Mouse (Mus musculus): ENCODE results near the gene Tcf3. TPM values are rescaled to one million over a fixed set of nuclear protein-coding genes. Genes with fewer than 3 reads are reported as not detected.

The Tcf3 gene
- total and polyA plus RNA-seq, 3 experiments, result 146 to 223 (median 207) TPM

- DNase-seq (ENCODE audit: extremely low read depth), result no peak
- TF ChIP-seq MAFK (IDR thresholded peaks at IDR 0.05; ENCODE audit: insufficient replicate concordance, low read length), result no peak
- no peak for TF ChIP-seq CHD2 (IDR thresholded peaks at IDR 0.05; ENCODE audit: low read length)
- no peak overlapping the region for H3K9ac ChIP-seq (ENCODE audit: insufficient read depth, low read depth)
- peaks cover 6 to 15% of the 10 kb centered on the region in 2 experiments for H3K4me1 ChIP-seq (ENCODE audit: control insufficient read depth in 1 of 2, insufficient read depth in 2 of 2)
- no peak overlapping the region for H3K4me3 ChIP-seq (replicated peaks in 1 of 3; ENCODE audit: low read depth in 2 of 3, low read length in 2 of 3, poor library complexity in 1 of 3)
- dilution Hi-C loops (cut with MboI; ENCODE audit: extremely low pct_ligation_motif_present, extremely low pct_unique_long_range_greater_than_20kb, low sequenced_read_pairs) (no loop called here), in situ Hi-C loops (cut with MboI; ENCODE audit: low pct_ligation_motif_present, low pct_unique_long_range_greater_than_20kb, low sequenced_read_pairs) (no loop called here)
- H3K4me2 ChIP-seq (ENCODE audit: insufficient read depth, low read depth, poor library complexity, severe bottlenecking), result no peak overlapping the region
- peaks cover 59% of the 10 kb centered on the region for H3K27me3 ChIP-seq (replicated peaks)
- no peak overlapping the region for H3K27ac ChIP-seq (ENCODE audit: insufficient read depth, low read depth)
- H3K79me2 ChIP-seq (replicated peaks; ENCODE audit: control insufficient read depth, extremely low read depth, insufficient read depth, poor library complexity, severe bottlenecking), result no peaks in the 10 kb centered on the region
- no peaks in the 10 kb centered on the region for H3K36me3 ChIP-seq (replicated peaks in 1 of 2; ENCODE audit: control insufficient read depth in 1 of 2, insufficient read depth in 1 of 2, low read length in 1 of 2)
- peaks cover 9% of the 10 kb centered on the region for H3K9me3 ChIP-seq (replicated peaks; ENCODE audit: low read length)
Measured at GRCm38 (mm10) chr10:80367954-80368353, 65.5 kb downstream of the Tcf3 start.

- TF ChIP-seq UBTF (IDR thresholded peaks at IDR 0.05; ENCODE audit: low read depth, low read length) (no peak), TBP (conservative IDR thresholded peaks at IDR 0.05; ENCODE audit: low read depth, low read length) (no peak), POLR2A (IDR thresholded peaks at IDR 0.05; ENCODE audit: low read depth, low read length) (no peak), PAX5 (IDR thresholded peaks at IDR 0.05; ENCODE audit: low read length) (no peak), POLR2AphosphoS2 (IDR thresholded peaks at IDR 0.05; ENCODE audit: low read depth, low read length) (no peak), SIN3A (IDR thresholded peaks at IDR 0.05; ENCODE audit: low read length) (no peak), SMC3 (IDR thresholded peaks at IDR 0.05; ENCODE audit: low read depth, low read length) (no peak), JUND (conservative IDR thresholded peaks at IDR 0.05; ENCODE audit: low read depth, low read length) (no peak), ZC3H11A (IDR thresholded peaks at IDR 0.05; ENCODE audit: low read depth, low read length) (no peak), MAZ (IDR thresholded peaks at IDR 0.05; ENCODE audit: low read depth, low read length) (no peak), KAT2A (IDR thresholded peaks at IDR 0.05; ENCODE audit: insufficient replicate concordance, low read length) (no peak), EP300 (IDR thresholded peaks at IDR 0.05; ENCODE audit: low read length) (no peak), TCF12 (IDR thresholded peaks at IDR 0.05; ENCODE audit: low read depth, low read length) (no peak), NRF1 (IDR thresholded peaks at IDR 0.05; ENCODE audit: low read depth, low read length) (no peak), MAX (IDR thresholded peaks at IDR 0.05; ENCODE audit: low read length) (no peak), RAD21 (IDR thresholded peaks at IDR 0.05; ENCODE audit: low read depth, low read length) (no peak), MYC (IDR thresholded peaks at IDR 0.05; ENCODE audit: low read depth, low read length) (no peak), CHD2 (IDR thresholded peaks at IDR 0.05; ENCODE audit: low read length) (no peak), ELF1 (IDR thresholded peaks at IDR 0.05; ENCODE audit: low read depth, low read length) (no peak), IRF4 (IDR thresholded peaks at IDR 0.05; ENCODE audit: low read depth, low read length) (no peak)
- dilution Hi-C loops (cut with MboI; ENCODE audit: extremely low pct_ligation_motif_present, extremely low pct_unique_long_range_greater_than_20kb, low sequenced_read_pairs), result no loop called here
- no peaks in the 10 kb centered on the region for H3K36me3 ChIP-seq (replicated peaks in 1 of 2; ENCODE audit: control insufficient read depth in 1 of 2, insufficient read depth in 1 of 2, low read length in 1 of 2)
- H3K4me3 ChIP-seq (replicated peaks in 1 of 3; ENCODE audit: low read depth in 2 of 3, low read length in 2 of 3, poor library complexity in 1 of 3), result no peak overlapping the region
- DNase-seq (ENCODE audit: extremely low read depth), result no peak
- H3K27me3 ChIP-seq (replicated peaks), result peaks cover 67% of the 10 kb centered on the region
- H3K27ac ChIP-seq (ENCODE audit: insufficient read depth, low read depth), result no peak overlapping the region
- peaks cover 22% of the 10 kb centered on the region for H3K9me3 ChIP-seq (replicated peaks; ENCODE audit: low read length)
- no peaks in the 10 kb centered on the region for H3K4me1 ChIP-seq (ENCODE audit: control insufficient read depth in 1 of 2, insufficient read depth in 2 of 2)
- no peaks in the 10 kb centered on the region for H3K79me2 ChIP-seq (replicated peaks; ENCODE audit: control insufficient read depth, extremely low read depth, insufficient read depth, poor library complexity, severe bottlenecking)
- H3K4me2 ChIP-seq (ENCODE audit: insufficient read depth, low read depth, poor library complexity, severe bottlenecking), result no peak overlapping the region
- in situ Hi-C loops (cut with MboI; ENCODE audit: low pct_ligation_motif_present, low pct_unique_long_range_greater_than_20kb, low sequenced_read_pairs), result no loop called here
- H3K9ac ChIP-seq (ENCODE audit: insufficient read depth, low read depth), result no peak overlapping the region
Measured at GRCm38 (mm10) chr10:80365736-80366135, 67.7 kb downstream of the Tcf3 start.

All from CH12.LX (cell line).